Mouse (Mus musculus) lung, postnatal 0 days (tissue): ENCODE measurements around the gene Zfp941. TPM values are rescaled to one million over a fixed set of nuclear protein-coding genes. Genes with fewer than 3 reads are reported as not detected.

Source experiments
- ATAC-seq: fragments of 200-750 bp; cut with Nextera tagmentation; 2 replicates; pipeline ENCODE4 v1.8.0; 2017; ENCODE audit warnings: moderate library complexity
- DNase-seq: peaks from one replicate; pipeline ENCODE4 v3.0.0-alpha.2; 2016; ENCODE audit warnings: low spot score
- H3K27ac ChIP-seq: fragments of 300-500 bp; sonication (generic); 2 replicates; pipeline ENCODE4 v1.5.1; 2014; ENCODE audit warnings: antibody characterized with exemption, mild to moderate bottlenecking, low read length, mixed read lengths
- H3K27me3 ChIP-seq: fragments of 300-500 bp; sonication (generic); replicated peaks from 2 replicates; pipeline ENCODE4 v1.6.1; 2014; ENCODE audit warnings: low read length, mixed read lengths; ENCODE audit not compliant: insufficient read depth
- H3K36me3 ChIP-seq: fragments of 300-500 bp; sonication (generic); 2 replicates; pipeline ENCODE4 v1.6.1; 2014; ENCODE audit warnings: low read length, mixed read lengths; ENCODE audit not compliant: insufficient read depth
- H3K4me1 ChIP-seq: fragments of 300-500 bp; sonication (generic); 2 replicates; pipeline ENCODE4 v1.6.1; 2014; ENCODE audit warnings: antibody characterized with exemption, low read depth, low read length, mixed read lengths; ENCODE audit not compliant: insufficient read depth
- H3K4me2 ChIP-seq: fragments of 300-500 bp; sonication (generic); replicated peaks from 2 replicates; pipeline ENCODE4 v1.6.1; 2014; ENCODE audit warnings: low read depth, mild to moderate bottlenecking, low read length, moderate library complexity, mixed read lengths
- H3K4me3 ChIP-seq: fragments of 300-500 bp; sonication (generic); 2 replicates; pipeline ENCODE4 v1.5.1; 2014; ENCODE audit warnings: low read depth, low read length
- H3K9ac ChIP-seq: fragments of 300-500 bp; sonication (generic); replicated peaks from 2 replicates; pipeline ENCODE4 v1.6.1; 2014; ENCODE audit warnings: low read depth, mild to moderate bottlenecking
- H3K9me3 ChIP-seq: fragments of 300-500 bp; sonication (generic); 2 replicates; pipeline ENCODE4 v1.6.1; 2016; ENCODE audit warnings: low read length, mixed read lengths
- CTCF ChIP-seq: IDR thresholded peaks from 2 replicates; pipeline ENCODE4 v1.5.1; 2016; ENCODE audit warnings: antibody characterized with exemption, mild to moderate bottlenecking
- EP300 ChIP-seq: IDR thresholded peaks from 2 replicates; pipeline ENCODE4 v1.6.1; 2016; ENCODE audit warnings: antibody characterized with exemption, mild to moderate bottlenecking, control low read depth
- WGBS: fragments of 180-500 bp; shearing (Covaris S2); extraction: QIAGEN DNeasy Blood & Tissue Kit; methylation state at CpG from one replicate; pipeline ENCODE4 v1.1.7; 2014; 5-methylcytosine and 5-hydroxymethylcytosine counted together
- polyA plus RNA-seq: library from polyadenylated mRNA; unstranded; fragments of >200 nt; fragmentation: Nextera tagmentation; extraction: Ambion mirVana; gene quantifications from 2 replicates; pipeline ENCODE4 v1.2.1, GENCODE M21; 2015

Zfp941 gene
- polyA plus RNA-seq, 1 experiment from 2014 or later: 0.30 TPM

DNA sequence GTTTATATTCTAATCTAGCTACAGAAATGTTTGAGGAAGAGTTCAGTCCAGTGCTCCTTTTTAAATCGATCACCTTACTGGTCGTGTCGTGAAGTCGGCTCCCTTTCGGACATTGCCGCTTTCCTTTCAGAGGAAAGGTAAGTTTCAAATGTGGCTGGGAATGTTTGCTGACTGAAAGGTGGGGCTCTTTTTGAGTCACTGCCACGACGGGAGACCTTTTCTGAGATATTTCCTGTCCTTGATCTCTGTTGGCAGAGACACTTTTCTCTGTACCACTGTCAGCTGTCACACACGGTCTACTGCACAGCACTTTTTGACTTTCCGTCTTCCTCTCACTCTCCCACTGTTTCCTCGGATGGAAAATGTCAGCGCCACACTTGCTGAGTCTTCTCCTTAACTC is 9.1 kb downstream of the Zfp941 start:
- H3K36me3 ChIP-seq: no peaks in the 10 kb centered on the region
- no peaks in the 10 kb centered on the region for H3K27me3 ChIP-seq
- no peak for DNase-seq
- TF ChIP-seq CTCF: no peak
- TF ChIP-seq EP300: no peak
- H3K9ac ChIP-seq: no peak overlapping the region
- no peak overlapping the region for H3K27ac ChIP-seq
- WGBS: 79% methylated on average over 12 of the region's 12 CpGs
- H3K4me1 ChIP-seq: no peaks in the 10 kb centered on the region
- H3K4me2 ChIP-seq: no peak overlapping the region
- no peak for ATAC-seq
- no peak overlapping the region for H3K4me3 ChIP-seq
- no peaks in the 10 kb centered on the region for H3K9me3 ChIP-seq

DNA sequence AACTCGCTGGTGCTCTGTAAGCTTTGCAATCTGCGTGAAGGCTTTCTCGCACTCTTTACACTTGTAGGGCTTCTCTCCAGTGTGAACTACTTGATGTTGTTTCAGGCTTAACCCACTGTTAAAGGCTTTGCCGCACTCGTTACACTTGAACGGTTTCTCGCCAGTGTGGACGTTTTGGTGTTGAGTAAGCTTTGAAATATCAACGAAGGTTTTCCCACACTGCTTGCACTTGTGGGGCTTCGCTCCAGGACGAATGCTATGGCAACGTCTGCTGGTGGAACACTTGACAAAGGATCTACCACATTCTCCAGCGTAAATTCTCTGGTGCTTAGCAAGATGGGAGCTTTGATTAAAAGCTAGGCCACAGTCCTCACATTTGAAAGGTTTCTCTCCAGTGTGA is 10.3 kb downstream of the Zfp941 start:
- H3K4me3 ChIP-seq: no peak overlapping the region
- no peaks in the 10 kb centered on the region for H3K4me1 ChIP-seq
- no peaks in the 10 kb centered on the region for H3K9me3 ChIP-seq
- WGBS: 70% methylated on average over 13 of the region's 13 CpGs
- no peaks in the 10 kb centered on the region for H3K36me3 ChIP-seq
- TF ChIP-seq EP300: no peak
- no peak for TF ChIP-seq CTCF
- H3K4me2 ChIP-seq: no peak overlapping the region
- no peak for DNase-seq
- ATAC-seq: no peak
- no peak overlapping the region for H3K9ac ChIP-seq
- no peaks in the 10 kb centered on the region for H3K27me3 ChIP-seq
- H3K27ac ChIP-seq: no peak overlapping the region

GRCm38 (mm10) chr7:140810496-140810895 is 11.5 kb downstream of the Zfp941 start:
- Histone ChIP-seq H3K36me3 (no peaks in the 10 kb centered on the region), H3K4me2 (no peak overlapping the region), H3K4me1 (no peaks in the 10 kb centered on the region), H3K27ac (no peak overlapping the region), H3K27me3 (no peaks in the 10 kb centered on the region), H3K9ac (no peak overlapping the region), H3K9me3 (no peaks in the 10 kb centered on the region), H3K4me3 (no peak overlapping the region)
- TF ChIP-seq CTCF (peak; percentile 34), EP300 (no peak)
- ATAC-seq: no peak
- 82% methylated on average over 6 of the region's 6 CpGs for WGBS
- DNase-seq: no peak

- H3K9ac ChIP-seq: no peak overlapping the region
- H3K9me3 ChIP-seq: no peaks in the 10 kb centered on the region
- DNase-seq (peak; percentile 43), ATAC-seq (peak; percentile 52)
- H3K4me1 ChIP-seq: no peaks in the 10 kb centered on the region
- TF ChIP-seq CTCF (peak; percentile 75), EP300 (no peak)
- no peak overlapping the region for H3K4me2 ChIP-seq
- no peaks in the 10 kb centered on the region for H3K36me3 ChIP-seq
- no peak overlapping the region for H3K27ac ChIP-seq
- H3K4me3 ChIP-seq: no peak overlapping the region
- 8% methylated on average over 1 of the region's 1 CpGs for WGBS
- H3K27me3 ChIP-seq: no peaks in the 10 kb centered on the region
Measured at GRCm38 (mm10) chr7:140805704-140806103, 16.3 kb downstream of the Zfp941 start.

DNA sequence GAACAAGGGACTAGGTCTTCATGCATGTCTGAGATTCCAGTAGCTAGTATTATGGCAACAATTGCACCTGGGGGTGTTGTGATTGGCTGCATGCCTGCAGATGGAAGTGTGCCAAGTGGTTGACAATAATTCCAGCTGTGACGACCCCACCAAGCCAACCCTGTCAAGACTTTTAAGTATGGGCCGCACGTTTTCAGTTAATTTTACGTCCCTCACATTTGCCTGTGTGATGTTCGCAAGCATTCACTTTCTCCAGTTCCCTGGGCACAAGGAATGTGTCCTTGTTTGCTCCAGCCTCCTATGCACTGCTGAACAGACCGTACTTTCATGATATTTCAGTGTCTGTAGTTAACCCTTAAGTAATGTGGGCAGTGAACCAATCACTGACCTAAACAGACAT is 19.3 kb downstream of the Zfp941 start:
- no peaks in the 10 kb centered on the region for H3K4me1 ChIP-seq
- no peaks in the 10 kb centered on the region for H3K27me3 ChIP-seq
- no peak overlapping the region for H3K9ac ChIP-seq
- H3K4me2 ChIP-seq: no peak overlapping the region
- 58% methylated on average over 6 of the region's 6 CpGs for WGBS
- no peak overlapping the region for H3K27ac ChIP-seq
- DNase-seq (no peak), ATAC-seq (no peak)
- no peak overlapping the region for H3K4me3 ChIP-seq
- TF ChIP-seq CTCF (no peak), EP300 (no peak)
- H3K36me3 ChIP-seq: no peaks in the 10 kb centered on the region
- H3K9me3 ChIP-seq: no peaks in the 10 kb centered on the region

DNA sequence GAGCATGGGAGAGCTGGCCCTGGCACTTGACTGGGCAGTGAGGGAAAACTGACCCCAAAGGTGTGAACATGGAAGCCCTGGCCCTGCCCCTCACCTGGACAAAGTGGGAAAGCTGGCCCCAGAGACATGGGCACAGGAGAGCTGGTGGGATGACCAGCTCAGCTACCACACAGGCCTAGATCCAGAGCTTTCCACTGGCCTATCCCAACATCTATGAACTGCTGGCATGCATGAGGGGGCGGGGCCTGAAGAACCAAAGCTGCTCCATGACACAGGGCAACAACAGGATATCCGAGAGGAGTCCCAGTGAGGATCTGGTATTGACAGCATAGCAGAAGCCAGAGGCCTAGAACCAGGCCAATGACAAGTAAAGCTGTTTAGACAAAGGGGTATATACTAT is 23.8 kb downstream of the Zfp941 start:
- ATAC-seq (no peak), DNase-seq (no peak)
- no peak for TF ChIP-seq EP300
- no peak for TF ChIP-seq CTCF
- H3K27ac ChIP-seq: no peak overlapping the region
- WGBS: 61% methylated on average over 2 of the region's 2 CpGs
- no peaks in the 10 kb centered on the region for H3K9me3 ChIP-seq
- H3K4me2 ChIP-seq: no peak overlapping the region
- H3K4me3 ChIP-seq: no peak overlapping the region
- H3K36me3 ChIP-seq: no peaks in the 10 kb centered on the region
- no peaks in the 10 kb centered on the region for H3K4me1 ChIP-seq
- no peaks in the 10 kb centered on the region for H3K27me3 ChIP-seq
- H3K9ac ChIP-seq: no peak overlapping the region

DNA sequence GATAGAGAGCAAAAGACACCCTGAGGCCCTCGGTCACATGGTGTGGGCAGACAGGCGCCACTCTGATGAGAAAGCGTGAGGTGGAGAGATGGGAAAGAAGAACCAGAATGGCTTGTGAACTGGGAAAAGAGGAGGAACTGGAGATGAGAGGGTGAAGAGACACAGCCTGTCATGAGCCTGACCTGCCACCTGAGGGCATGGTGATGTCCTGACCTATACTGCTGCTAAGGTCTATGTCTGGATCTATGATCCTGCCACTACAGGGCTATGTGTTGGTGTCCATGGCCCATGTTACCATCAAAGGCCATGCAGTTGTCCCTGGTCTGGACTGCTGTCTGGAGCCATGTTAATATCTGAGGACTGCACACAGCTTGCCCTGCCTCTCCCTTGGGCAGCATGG is 24.4 kb downstream of the Zfp941 start:
- ATAC-seq: no peak
- Histone ChIP-seq H3K27ac (no peak overlapping the region), H3K4me2 (no peak overlapping the region), H3K4me1 (no peaks in the 10 kb centered on the region), H3K9me3 (no peaks in the 10 kb centered on the region), H3K27me3 (no peaks in the 10 kb centered on the region), H3K9ac (no peak overlapping the region), H3K4me3 (no peak overlapping the region), H3K36me3 (no peaks in the 10 kb centered on the region)
- DNase-seq: no peak
- TF ChIP-seq EP300 (no peak), CTCF (no peak)
- 84% methylated on average over 3 of the region's 3 CpGs for WGBS
